Mouse (Mus musculus): ENCODE measurements around the gene Zfp992. TPM values are rescaled to one million over a fixed set of nuclear protein-coding genes. Genes with fewer than 3 reads are reported as not detected.
"Not testable (repeated sequence)": the region's sequence is repeated elsewhere in the genome, so short reads cannot be mapped to it uniquely, and the experiment has no call there.

The Zfp992 gene
- polyA plus RNA-seq (2015; fragmentation: Nextera tagmentation; extraction: Ambion mirVana) = 3.9 TPM in 2 replicates

GRCm38 (mm10) chr4:146448950-146449349 is at the start of gene Zfp992:
Gene Zfp992 (plus strand): TSS chr4:146449023.
- H3K9me3 ChIP-seq (replicated peaks) = peaks cover 47% of the 10 kb centered on the region
- H3K9ac ChIP-seq; H3K4me3 ChIP-seq (replicated peaks); H3K36me3 ChIP-seq; H3K27me3 ChIP-seq; H3K4me1 ChIP-seq; ATAC-seq (replicated peaks; ENCODE audit: low FRiP score); H3K4me2 ChIP-seq; H3K27ac ChIP-seq: not testable (repeated sequence)
- WGBS = 90% methylated on average over 2 of the region's 2 CpGs

- 0% methylated on average over 1 of the region's 1 CpGs for WGBS
- H3K4me3 ChIP-seq (replicated peaks); H3K27ac ChIP-seq; H3K9ac ChIP-seq; H3K4me2 ChIP-seq; H3K4me1 ChIP-seq; H3K27me3 ChIP-seq; ATAC-seq (replicated peaks; ENCODE audit: low FRiP score): not testable (repeated sequence)
- Histone ChIP-seq H3K36me3 (peaks cover 11% of the 10 kb centered on the region; the same call in 1 of the 2 replicates), H3K9me3 (replicated peaks) (peaks cover 21% of the 10 kb centered on the region)
Observed at GRCm38 (mm10) chr4:146429467-146429866, 19.4 kb upstream of the Zfp992 start.

- not testable (repeated sequence) for H3K27me3 ChIP-seq; H3K4me1 ChIP-seq; H3K9ac ChIP-seq; H3K4me3 ChIP-seq (replicated peaks); ATAC-seq (replicated peaks; ENCODE audit: low FRiP score); H3K36me3 ChIP-seq; H3K27ac ChIP-seq; H3K4me2 ChIP-seq
- WGBS = 73% methylated on average over 2 of the region's 2 CpGs
- peaks cover 28% of the 10 kb centered on the region for H3K9me3 ChIP-seq (replicated peaks)
Observed at GRCm38 (mm10) chr4:146430876-146431275, 17.9 kb upstream of the Zfp992 start.

- not testable (repeated sequence) for H3K27ac ChIP-seq; H3K4me3 ChIP-seq (replicated peaks); H3K4me1 ChIP-seq; H3K9ac ChIP-seq; H3K4me2 ChIP-seq; H3K27me3 ChIP-seq; H3K36me3 ChIP-seq; ATAC-seq (replicated peaks; ENCODE audit: low FRiP score)
- H3K9me3 ChIP-seq (replicated peaks) = peaks cover 24% of the 10 kb centered on the region
- WGBS = 90% methylated on average over 2 of the region's 2 CpGs
Observed at GRCm38 (mm10) chr4:146435539-146435938, 13.3 kb upstream of the Zfp992 start.

- not testable (repeated sequence) for H3K9ac ChIP-seq; H3K4me2 ChIP-seq; H3K27ac ChIP-seq; H3K36me3 ChIP-seq; H3K4me1 ChIP-seq; H3K4me3 ChIP-seq (replicated peaks); H3K27me3 ChIP-seq; ATAC-seq (replicated peaks; ENCODE audit: low FRiP score)
- WGBS = 89% methylated on average over 1 of the region's 2 CpGs
- peaks cover 20% of the 10 kb centered on the region for H3K9me3 ChIP-seq (replicated peaks)
Observed at GRCm38 (mm10) chr4:146437256-146437655, 11.6 kb upstream of the Zfp992 start.

- H3K4me2 ChIP-seq; H3K9ac ChIP-seq; H3K27me3 ChIP-seq; H3K4me3 ChIP-seq (replicated peaks); H3K4me1 ChIP-seq; ATAC-seq (replicated peaks; ENCODE audit: low FRiP score); H3K36me3 ChIP-seq; H3K27ac ChIP-seq: not testable (repeated sequence)
- peaks cover 42% of the 10 kb centered on the region for H3K9me3 ChIP-seq (replicated peaks)
Observed at GRCm38 (mm10) chr4:146444345-146444744, 4.5 kb upstream of the Zfp992 start.

- H3K27me3 ChIP-seq; ATAC-seq (replicated peaks; ENCODE audit: low FRiP score); H3K4me3 ChIP-seq (replicated peaks); H3K4me2 ChIP-seq; H3K27ac ChIP-seq; H3K36me3 ChIP-seq; H3K9ac ChIP-seq; H3K4me1 ChIP-seq: not testable (repeated sequence)
- H3K9me3 ChIP-seq (replicated peaks) = peaks cover 42% of the 10 kb centered on the region
Observed at GRCm38 (mm10) chr4:146445121-146445520, 3.7 kb upstream of the Zfp992 start.

GRCm38 (mm10) chr4:146446135-146446534 is 2.7 kb upstream of the Zfp992 start:
- not testable (repeated sequence) for H3K4me1 ChIP-seq; H3K27me3 ChIP-seq; H3K9ac ChIP-seq; H3K4me2 ChIP-seq; H3K27ac ChIP-seq; H3K4me3 ChIP-seq (replicated peaks); H3K36me3 ChIP-seq; ATAC-seq (replicated peaks; ENCODE audit: low FRiP score)
- H3K9me3 ChIP-seq (replicated peaks) = peaks cover 42% of the 10 kb centered on the region
- WGBS = 77% methylated on average over 4 of the region's 4 CpGs

- not testable (repeated sequence) for H3K4me3 ChIP-seq (replicated peaks); H3K36me3 ChIP-seq; ATAC-seq (replicated peaks; ENCODE audit: low FRiP score); H3K4me2 ChIP-seq; H3K9ac ChIP-seq; H3K4me1 ChIP-seq; H3K27ac ChIP-seq; H3K27me3 ChIP-seq
- H3K9me3 ChIP-seq (replicated peaks) = peaks cover 42% of the 10 kb centered on the region
- 88% methylated on average over 2 of the region's 2 CpGs for WGBS
Observed at GRCm38 (mm10) chr4:146447016-146447415, 1.8 kb upstream of the Zfp992 start.

GRCm38 (mm10) chr4:146449711-146450110 is 888 bp downstream of the Zfp992 start:
- H3K4me3 ChIP-seq (replicated peaks); ATAC-seq (replicated peaks; ENCODE audit: low FRiP score): not testable (repeated sequence)
- WGBS = 86% methylated on average over 5 of the region's 5 CpGs

GRCm38 (mm10) chr4:146452576-146452975 is 3.8 kb downstream of the Zfp992 start:
- ATAC-seq (replicated peaks; ENCODE audit: low FRiP score); H3K9ac ChIP-seq; H3K27me3 ChIP-seq; H3K4me2 ChIP-seq; H3K4me1 ChIP-seq; H3K36me3 ChIP-seq; H3K27ac ChIP-seq; H3K4me3 ChIP-seq (replicated peaks): not testable (repeated sequence)
- peaks cover 58% of the 10 kb centered on the region for H3K9me3 ChIP-seq (replicated peaks)
- WGBS = 84% methylated on average over 2 of the region's 2 CpGs

More at GRCm38 (mm10) chr4:146449711-146450110, 888 bp downstream of the Zfp992 start:
- not testable (repeated sequence) for H3K9ac ChIP-seq, H3K36me3 ChIP-seq, H3K27me3 ChIP-seq, H3K4me1 ChIP-seq, H3K4me2 ChIP-seq, H3K27ac ChIP-seq
- peaks cover 47% of the 10 kb centered on the region for H3K9me3 ChIP-seq (replicated peaks)

- 59% methylated on average over 1 of the region's 1 CpGs for WGBS
- ATAC-seq (replicated peaks; ENCODE audit: low FRiP score); H3K4me2 ChIP-seq; H3K36me3 ChIP-seq; H3K27me3 ChIP-seq; H3K4me3 ChIP-seq (replicated peaks); H3K9ac ChIP-seq; H3K4me1 ChIP-seq; H3K27ac ChIP-seq: not testable (repeated sequence)
- H3K9me3 ChIP-seq (replicated peaks) = peaks cover 54% of the 10 kb centered on the region
Observed at GRCm38 (mm10) chr4:146454170-146454569, 5.3 kb downstream of the Zfp992 start.

- H3K36me3 ChIP-seq = no peaks in the 10 kb centered on the region
- 48% methylated on average over 2 of the region's 2 CpGs for WGBS
- no peak overlapping the region for H3K4me2 ChIP-seq
- H3K27ac ChIP-seq = no peak overlapping the region
- H3K9me3 ChIP-seq (replicated peaks) = peaks cover 56% of the 10 kb centered on the region
- H3K4me1 ChIP-seq = no peaks in the 10 kb centered on the region
- no peaks in the 10 kb centered on the region for H3K27me3 ChIP-seq
- H3K4me3 ChIP-seq (replicated peaks) = no peak overlapping the region
- ATAC-seq (replicated peaks; ENCODE audit: low FRiP score) = peak; percentile 23
- no peak overlapping the region for H3K9ac ChIP-seq
Observed at GRCm38 (mm10) chr4:146454896-146455295, 6.1 kb downstream of the Zfp992 start.

Measured in kidney, embryonic 15.5 days (tissue).